Mouse (Mus musculus): ENCODE data around the gene Umad1.

Umad1 gene

GRCm38 (mm10) chr6:8487044-8487853 lies 228.2 kb downstream of the Umad1 start:
- in situ Hi-C loops (cut with MboI; ENCODE audit: low pct_unique_long_range_greater_than_20kb in 1 of 2, low sequenced_read_pairs in 2 of 2, unreplicated experiment in 1 of 2), result no loop called here

GRCm38 (mm10) chr6:8488249-8488648 lies 229.2 kb downstream of the Umad1 start:
- in situ Hi-C loops (cut with MboI; ENCODE audit: low pct_unique_long_range_greater_than_20kb in 1 of 2, low sequenced_read_pairs in 2 of 2, unreplicated experiment in 1 of 2), result no loop called here

DNA sequence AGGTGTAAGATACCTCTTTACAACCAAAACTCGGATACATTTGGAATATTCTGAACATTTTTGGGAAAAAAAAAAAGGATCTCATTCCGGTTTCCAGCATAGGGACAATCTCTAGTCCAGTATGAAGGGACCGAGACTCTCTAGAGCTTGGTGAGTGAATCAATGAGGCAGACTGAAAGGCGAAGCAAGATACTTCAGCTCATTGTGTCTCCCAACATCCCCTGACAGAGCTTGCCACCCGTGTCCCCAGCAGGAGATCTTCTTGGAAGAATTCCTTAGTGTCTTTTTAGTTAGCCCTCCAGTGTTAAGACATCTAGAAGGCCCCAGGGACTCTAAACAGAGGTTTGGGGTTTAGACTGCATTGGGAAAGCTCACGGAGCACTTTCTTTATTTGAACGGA lies 230.2 kb downstream of the Umad1 start:
- in situ Hi-C loops (cut with MboI; ENCODE audit: low pct_unique_long_range_greater_than_20kb in 1 of 2, low sequenced_read_pairs in 2 of 2, unreplicated experiment in 1 of 2), result no loop called here

- in situ Hi-C loops (cut with MboI; ENCODE audit: low pct_unique_long_range_greater_than_20kb in 1 of 2, low sequenced_read_pairs in 2 of 2, unreplicated experiment in 1 of 2), result no loop called here
These were observed 231.0 kb downstream of the Umad1 start for GRCm38 (mm10) chr6:8489938-8490585.

DNA sequence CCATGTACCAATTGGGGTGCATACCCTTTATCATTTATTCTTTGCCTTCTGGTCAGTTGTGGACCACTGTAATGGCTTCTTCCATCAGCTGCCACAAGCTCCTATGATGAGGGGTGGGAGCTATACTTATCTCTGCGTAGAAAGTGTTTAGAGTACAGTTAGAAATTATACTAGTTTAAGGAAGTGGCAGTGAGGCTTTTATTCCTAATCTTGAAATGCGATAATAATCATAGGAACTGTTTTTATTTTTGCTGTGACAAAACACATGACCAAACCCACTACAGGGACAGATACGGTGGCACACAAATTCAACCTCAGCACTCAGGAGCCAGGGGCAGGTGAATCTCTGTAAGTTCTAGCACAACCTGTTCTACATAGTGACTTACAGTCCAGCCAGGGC lies 233.2 kb downstream of the Umad1 start:
- in situ Hi-C loops (cut with MboI; ENCODE audit: low pct_unique_long_range_greater_than_20kb in 1 of 2, low sequenced_read_pairs in 2 of 2, unreplicated experiment in 1 of 2), result no loop called here

DNA sequence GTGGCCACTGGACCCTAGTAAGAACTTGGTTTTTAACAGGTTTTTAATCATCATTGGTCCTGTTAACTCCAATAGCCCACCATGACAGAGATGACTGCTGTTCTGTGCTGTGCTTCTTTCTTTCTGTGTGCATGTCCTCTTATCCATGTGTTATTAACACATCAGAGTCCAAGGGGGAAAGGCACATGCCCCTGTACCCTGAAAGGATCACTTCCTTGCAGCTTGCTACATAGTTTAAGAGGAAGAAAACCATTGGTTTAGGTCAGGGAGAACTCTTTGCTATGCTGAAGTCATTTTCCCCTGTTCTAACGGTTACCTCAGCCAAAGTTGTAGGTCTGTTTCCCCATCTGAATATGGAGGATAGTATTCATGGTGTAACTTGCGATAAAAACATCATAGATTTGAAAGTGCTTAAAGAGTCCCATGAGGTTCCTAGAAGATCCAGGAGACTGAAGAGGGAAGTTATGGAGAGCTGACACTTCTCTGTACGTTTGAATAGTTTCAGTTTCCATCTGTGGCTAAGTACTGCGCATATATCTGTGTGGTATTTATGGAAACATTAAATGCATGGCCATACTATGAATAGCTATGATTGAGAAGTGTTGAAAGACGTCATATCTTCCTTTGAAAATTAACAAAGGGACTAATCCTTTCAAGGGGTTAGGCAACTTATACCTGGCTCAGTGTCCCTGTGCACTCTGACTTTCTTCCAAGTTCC lies 236.2 kb downstream of the Umad1 start:
- in situ Hi-C loops (cut with MboI; ENCODE audit: low pct_unique_long_range_greater_than_20kb in 1 of 2, low sequenced_read_pairs in 2 of 2, unreplicated experiment in 1 of 2), result no loop called here

- in situ Hi-C loops (cut with MboI; ENCODE audit: low pct_unique_long_range_greater_than_20kb in 1 of 2, low sequenced_read_pairs in 2 of 2, unreplicated experiment in 1 of 2), result no loop called here
These were observed 236.7 kb downstream of the Umad1 start for GRCm38 (mm10) chr6:8495827-8496222.

DNA sequence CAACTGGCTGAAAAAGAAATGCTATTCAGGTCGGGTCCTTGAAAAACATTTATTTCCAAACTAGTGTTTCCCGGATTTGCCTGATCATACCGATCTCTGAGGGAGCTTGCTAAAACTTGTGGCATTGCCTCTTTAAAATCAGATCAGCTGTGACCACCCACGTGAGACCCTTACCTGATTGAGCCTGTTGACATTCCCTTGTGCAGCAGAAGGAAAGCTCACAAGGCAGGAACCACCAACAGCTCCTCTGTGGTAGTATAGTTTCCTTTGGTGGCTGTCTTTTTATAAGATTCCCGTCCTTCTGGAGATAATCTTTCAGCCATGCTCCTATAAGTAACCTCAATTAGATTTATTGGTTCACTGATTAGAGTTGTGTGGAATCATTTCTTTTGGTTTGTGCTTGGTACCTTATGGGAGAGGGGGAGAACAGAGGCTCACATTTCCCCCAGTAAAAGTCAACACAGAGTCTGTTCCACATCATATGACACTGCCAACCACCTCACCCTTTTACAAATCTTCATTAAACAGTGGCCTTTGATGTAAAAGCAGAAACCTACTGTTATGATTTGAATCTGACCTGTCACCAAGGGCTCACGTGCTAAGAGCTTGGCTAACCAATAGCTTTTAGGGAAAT lies 238.3 kb downstream of the Umad1 start:
- in situ Hi-C loops (cut with MboI; ENCODE audit: low pct_unique_long_range_greater_than_20kb in 1 of 2, low sequenced_read_pairs in 2 of 2, unreplicated experiment in 1 of 2), result no loop called here

GRCm38 (mm10) chr6:8497868-8498257 lies 238.8 kb downstream of the Umad1 start:
- in situ Hi-C loops (cut with MboI; ENCODE audit: low pct_unique_long_range_greater_than_20kb in 1 of 2, low sequenced_read_pairs in 2 of 2, unreplicated experiment in 1 of 2), result no loop called here

GRCm38 (mm10) chr6:8498961-8499360 lies 239.9 kb downstream of the Umad1 start:
- in situ Hi-C loops (cut with MboI; ENCODE audit: low pct_unique_long_range_greater_than_20kb in 1 of 2, low sequenced_read_pairs in 2 of 2, unreplicated experiment in 1 of 2), result no loop called here

DNA sequence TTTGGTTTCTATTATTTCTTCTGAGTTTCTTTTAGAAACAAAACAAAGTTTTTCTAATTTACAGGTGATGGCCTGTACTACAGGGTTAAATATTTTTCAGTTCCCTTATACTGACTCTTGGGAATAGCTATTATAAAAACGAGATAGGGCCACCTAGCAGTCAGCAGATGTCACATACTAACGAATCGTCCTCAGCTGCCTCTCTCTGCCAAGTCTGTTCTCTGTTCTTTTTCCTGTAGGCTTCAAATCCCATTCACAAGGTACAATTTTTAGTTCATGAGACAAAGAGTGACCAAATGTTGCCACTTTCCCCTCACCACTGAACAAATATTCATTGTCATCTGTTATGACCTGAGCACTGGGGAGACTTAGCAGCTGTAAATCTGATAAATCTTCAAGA lies 244.9 kb downstream of the Umad1 start:
- in situ Hi-C loops (cut with MboI; ENCODE audit: low pct_unique_long_range_greater_than_20kb in 1 of 2, low sequenced_read_pairs in 2 of 2, unreplicated experiment in 1 of 2), result no loop called here

DNA sequence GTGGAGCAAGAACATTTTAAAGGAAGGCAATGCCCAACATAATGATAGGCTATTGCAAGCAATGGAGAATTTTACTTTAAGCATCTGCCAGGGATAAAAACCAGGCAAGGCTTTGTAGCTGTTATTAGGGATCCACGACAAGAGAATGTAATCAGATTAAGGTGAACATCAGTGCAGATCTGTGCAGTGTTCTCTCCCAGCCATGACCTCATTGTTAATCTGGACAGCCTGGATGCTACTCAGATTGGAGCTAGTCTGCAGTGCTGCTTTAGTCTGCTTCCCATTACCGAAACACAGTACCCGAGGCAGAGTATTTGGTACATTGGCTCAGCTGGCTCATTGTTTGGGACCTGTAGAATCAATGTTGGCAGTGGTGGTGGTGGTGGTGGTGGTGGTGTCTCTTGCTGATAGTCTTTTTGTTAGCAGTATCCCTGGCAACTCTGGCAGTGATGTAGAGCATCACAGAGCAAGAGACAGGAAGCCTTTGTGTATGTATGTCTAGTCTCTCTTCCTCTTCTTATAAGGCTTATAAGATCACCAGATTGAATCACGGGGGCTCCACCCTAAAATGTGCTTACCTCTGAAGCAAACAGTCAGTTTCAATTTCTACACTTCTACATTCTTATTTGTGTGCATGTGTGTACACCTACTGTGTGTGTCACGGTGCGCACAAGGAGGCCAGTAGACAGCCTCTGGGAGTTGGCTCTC lies 245.6 kb downstream of the Umad1 start:
- in situ Hi-C loops (cut with MboI; ENCODE audit: low pct_unique_long_range_greater_than_20kb in 1 of 2, low sequenced_read_pairs in 2 of 2, unreplicated experiment in 1 of 2), result no loop called here

DNA sequence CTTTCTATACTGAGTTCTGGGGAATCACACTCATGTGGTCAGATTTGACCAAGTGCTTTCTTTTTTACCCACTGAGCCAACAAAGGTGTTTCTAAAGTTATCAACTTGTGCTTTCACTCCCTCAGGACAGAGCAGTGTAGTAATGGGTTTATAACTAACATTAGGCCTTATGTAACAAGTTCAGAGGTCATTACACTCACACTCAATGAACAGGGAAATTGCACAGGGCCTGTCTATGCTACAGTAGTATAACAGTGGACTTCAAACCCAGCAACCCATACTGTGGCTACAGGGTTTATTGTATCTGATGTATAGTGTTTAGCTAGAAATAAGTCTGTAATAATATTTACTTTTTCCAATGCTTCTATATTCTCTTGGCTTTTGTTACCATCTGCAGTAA lies 247.5 kb downstream of the Umad1 start:
- in situ Hi-C loops (cut with MboI; ENCODE audit: low pct_unique_long_range_greater_than_20kb in 1 of 2, low sequenced_read_pairs in 2 of 2, unreplicated experiment in 1 of 2), result no loop called here
